Mouse (Mus musculus): ENCODE results near the gene Fam189a2.

Fam189a2 gene

GRCm38 (mm10) chr19:23968862-23969225, 62.0 kb downstream of the Fam189a2 start:
- DNase-seq: no peak

DNA sequence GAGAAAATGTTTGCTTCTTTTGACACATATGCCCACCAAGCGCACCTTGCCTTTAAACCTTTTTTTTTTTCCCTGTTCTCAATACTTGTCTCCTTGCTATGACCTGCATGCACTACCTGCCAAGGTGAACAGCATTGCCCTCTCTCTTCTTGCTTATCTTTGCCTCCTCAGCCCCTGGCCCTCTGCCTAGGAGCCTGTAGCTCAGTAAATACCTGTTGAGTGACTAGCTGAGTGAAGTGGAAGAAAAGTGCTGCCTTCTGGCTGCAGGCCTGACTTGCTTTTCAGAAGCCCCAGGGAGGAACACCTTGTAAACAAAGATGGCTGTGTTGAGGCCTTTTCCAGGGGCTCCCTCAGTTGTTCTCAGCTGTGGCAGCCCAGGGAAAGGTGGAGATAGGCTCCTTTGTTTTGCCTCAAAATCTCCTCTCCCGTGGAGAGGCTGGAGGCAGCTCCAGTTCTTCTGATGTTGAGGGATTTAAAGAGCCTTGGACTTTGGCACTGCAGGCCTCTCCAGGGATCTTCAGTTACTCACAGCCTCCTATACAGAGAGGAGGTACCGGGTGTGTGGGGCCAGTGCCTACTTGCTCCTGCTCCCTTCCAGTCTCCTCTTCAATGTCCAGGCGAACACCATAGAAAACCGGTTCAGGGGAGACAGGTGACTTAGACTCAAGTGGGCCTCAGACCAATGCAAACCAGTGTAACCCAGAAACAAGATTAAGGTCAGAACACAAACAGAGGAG, 62.5 kb downstream of the Fam189a2 start:
- DNase-seq: no peak

DNA sequence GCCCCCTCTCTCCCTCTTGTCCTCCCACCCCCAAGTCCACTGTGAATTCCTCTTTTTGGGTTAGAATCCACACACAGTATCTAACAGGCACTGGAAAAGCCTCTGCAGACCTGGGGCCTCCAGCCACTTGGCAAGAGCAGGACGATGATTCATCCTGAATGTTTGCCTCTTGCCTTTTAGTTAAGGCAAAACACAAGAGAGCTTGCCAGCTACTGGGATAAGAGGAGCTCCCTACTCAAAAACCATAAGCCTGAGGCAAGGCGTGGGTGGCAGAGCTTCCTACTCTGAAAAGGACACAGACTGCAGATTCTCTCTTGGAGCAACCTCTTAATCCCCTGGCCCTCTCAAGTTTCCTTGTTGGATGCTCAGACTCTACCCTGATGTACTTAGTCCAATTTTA, 63.7 kb downstream of the Fam189a2 start:
- DNase-seq: peak; percentile 73

DNA sequence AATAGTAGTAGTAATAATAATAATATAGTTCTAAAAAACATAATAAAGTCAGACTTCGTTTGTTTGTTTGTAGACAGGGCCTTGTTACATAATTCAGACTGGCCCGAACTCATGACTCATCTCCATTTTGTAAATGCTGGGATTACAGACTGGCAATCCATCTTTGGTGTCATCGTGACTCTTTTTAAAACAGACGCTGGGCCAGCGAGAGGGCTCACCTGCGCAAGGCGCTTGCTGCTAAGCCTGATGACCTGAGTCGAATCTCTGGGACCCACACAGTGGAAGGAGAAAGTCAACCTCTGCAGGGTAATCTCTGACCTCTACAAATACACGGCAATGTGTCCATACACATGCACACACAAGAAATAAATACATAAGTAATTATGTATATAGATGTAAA, 64.4 kb downstream of the Fam189a2 start:
- DNase-seq: no peak

GRCm38 (mm10) chr19:23964401-23964910, 66.4 kb downstream of the Fam189a2 start:
- no peak for DNase-seq

DNA sequence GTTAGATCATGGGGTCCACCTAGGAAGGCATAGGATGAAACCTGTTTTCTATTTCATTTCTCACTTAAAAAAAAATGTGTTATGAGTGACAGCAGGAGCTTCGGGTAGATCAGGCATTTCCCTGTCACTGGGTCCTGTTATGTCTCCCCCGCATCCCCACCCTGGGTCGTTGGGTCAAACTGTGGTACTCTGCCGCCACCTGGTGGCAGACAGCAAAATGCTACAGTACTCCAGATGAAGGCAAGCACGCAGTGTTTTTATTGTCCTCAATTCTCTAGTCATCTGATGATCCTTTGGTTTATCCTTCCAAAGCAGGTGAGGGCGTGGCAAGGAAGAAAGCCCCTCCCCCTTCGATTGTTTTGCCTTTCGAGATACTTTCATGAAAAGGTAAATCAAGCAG, 69.3 kb downstream of the Fam189a2 start:
- DNase-seq: peak; percentile 83

- DNase-seq: no peak
Observed at GRCm38 (mm10) chr19:23960831-23961447, 69.9 kb downstream of the Fam189a2 start.

GRCm38 (mm10) chr19:23960275-23960674, 70.5 kb downstream of the Fam189a2 start:
- DNase-seq: peak; percentile 52

- no peak for DNase-seq
Observed at GRCm38 (mm10) chr19:23959870-23960269, 70.9 kb downstream of the Fam189a2 start.

- DNase-seq: no peak
Observed at GRCm38 (mm10) chr19:23958925-23959324, 71.9 kb downstream of the Fam189a2 start.

DNA sequence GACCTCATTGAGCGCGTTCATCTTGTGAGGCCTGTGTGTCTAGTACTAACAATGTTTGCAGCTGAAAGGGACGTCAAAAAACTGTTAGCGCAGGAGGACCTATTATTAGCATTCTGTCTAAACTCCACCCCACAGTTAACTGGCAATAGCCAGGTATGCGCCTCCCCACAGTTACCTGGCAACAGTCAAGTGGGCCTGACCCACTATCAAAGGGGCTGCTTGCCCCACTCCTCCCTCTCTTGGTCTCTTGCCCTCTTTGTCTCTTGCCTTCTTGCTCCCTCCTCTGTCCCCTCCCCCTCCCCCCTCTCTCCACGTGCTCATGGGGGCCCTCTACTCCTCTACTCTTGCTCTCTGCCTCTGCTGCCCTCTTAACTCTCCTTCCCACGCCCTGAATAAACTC, 73.3 kb downstream of the Fam189a2 start:
- DNase-seq: no peak

GRCm38 (mm10) chr19:23956299-23956975, 74.4 kb downstream of the Fam189a2 start:
- no peak for DNase-seq

GRCm38 (mm10) chr19:23955461-23955860, 75.4 kb downstream of the Fam189a2 start:
- no peak for DNase-seq

GRCm38 (mm10) chr19:23948301-23949000, 82.4 kb downstream of the Fam189a2 start:
- no peak for DNase-seq

DNA sequence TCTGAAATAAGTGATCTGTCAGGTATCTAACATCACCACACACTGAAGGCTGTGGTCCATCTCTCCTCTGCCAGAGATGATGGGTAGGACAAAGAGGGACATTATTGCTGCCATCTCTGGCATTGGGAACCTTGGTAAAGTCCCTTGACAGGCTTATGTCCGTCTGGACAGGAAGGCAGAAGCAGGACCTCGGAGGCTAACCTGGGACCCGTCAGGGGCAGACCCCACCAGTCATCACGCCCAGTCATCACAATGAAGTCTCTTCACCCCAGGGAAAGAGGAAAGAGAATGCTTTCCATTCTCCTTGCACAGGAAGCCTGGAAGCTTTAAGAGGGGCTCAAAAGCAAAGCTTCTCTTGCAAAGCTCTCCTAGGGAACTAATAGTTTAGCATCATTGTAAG, 82.9 kb downstream of the Fam189a2 start:
- no peak for DNase-seq

DNA sequence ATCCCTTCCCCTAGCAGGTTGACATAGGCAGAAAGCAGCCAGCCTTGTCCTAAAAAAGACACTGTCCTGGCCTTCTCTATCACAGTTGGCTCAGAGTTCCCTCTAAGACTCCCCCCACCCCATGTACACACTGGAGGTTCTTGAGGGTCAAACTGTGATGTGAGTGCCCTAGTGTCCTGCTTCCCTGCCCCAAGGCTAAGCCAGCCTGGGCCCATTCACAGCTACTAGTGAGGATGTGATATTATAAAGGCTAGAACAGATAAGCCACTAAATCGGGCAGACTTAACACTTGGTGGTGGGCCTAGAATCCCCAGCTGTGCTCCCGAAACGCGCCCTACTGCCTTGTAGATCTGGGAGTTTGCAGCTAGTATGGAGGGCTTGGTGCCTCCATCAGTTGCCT, 84.1 kb downstream of the Fam189a2 start:
- no peak for DNase-seq

DNA sequence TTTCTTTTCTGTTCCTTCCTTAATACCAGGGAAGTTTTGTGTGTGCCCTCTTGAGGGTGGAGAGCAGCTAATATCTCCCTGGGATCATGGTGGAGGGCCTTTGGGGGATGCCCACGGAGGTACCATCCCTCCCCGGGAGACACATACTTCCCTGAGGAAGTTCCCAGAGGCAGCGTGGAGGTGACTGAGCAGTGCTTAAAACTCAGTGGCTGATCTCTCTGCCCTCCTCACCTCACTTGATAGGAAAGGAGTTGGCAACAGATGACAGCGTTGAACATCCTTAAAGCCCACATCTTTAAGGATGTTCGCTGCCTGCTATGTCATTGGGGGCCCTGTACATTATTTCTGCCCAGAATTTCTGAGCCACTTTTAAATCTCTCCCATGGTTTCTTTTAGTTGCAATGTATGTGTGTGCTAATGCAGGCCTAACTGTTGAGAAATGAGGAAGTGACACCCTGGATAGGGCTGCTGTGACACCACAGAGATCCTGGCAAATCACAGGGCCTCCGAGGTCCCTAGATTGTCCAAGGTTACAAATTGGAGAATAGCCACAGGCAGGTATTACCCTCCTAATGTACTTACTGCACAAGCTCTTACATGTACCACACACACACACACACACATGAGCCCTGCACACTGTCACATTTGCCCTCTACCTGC, 84.7 kb downstream of the Fam189a2 start:
- no peak for DNase-seq

DNA sequence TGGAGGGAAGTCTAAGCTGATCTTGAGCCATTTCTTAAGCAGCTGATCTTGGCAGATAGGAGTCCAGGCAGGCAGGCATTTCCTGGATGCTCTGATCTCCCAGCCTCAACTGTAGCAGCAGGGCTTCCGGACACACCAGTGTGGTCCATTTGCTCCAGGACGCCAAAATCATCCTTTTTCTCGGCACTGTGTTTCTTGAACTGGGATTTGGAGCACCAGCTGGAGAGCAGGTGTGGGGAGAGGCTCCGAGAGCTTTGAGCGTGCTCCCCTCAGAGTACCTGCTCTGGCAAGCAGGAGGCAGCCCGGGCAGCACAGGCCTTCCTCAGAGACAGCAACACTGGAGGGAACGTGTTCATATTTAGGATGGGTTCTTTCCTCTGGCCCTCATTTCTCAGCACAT, 87.9 kb downstream of the Fam189a2 start:
- peak; percentile 76 for DNase-seq

DNA sequence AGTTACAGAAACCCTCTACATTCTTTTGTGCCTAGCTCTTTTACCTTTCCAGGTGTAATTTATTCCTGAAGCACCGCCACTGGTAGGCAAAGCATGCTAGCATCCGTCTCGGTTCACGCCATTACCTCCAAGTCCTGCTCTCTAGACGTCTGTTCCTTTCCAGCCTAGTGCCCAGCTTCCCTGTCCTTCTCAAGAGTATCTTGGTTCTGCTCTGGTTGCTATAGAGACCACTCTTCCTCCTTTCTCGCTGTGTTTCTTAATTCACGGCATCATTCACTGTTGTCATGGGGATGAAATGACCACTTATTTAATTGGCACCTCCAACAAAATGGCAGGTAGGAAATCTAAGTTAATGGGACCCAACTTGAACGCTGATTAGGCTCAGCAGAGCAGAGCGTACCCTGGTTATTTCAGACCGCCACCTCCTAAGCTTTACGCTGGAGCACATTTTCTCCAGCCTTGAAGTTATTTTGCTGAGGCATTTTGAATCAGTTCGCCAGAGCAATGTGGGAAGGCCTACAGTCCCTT, 89.3 kb downstream of the Fam189a2 start:
- DNase-seq: no peak

DNA sequence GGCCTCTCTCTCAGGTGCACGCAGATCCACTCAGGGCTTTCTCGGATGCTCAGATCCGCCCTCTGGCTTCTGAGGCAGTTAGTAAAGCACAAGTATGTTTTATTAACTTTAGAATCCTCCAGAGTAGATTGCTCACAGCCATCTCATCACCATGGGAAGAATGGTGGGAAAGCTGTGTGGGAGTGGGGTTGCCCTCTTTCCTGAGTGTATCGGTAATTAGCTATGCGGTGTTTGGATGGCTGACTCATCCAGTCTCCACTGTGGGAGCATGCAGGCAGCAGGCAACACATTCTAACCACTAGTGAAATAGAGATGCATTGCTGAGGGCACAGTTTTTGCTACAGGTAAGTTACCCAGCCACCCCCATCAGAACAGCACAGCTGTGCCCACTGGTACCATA, 100.0 kb downstream of the Fam189a2 start:
- DNase-seq: no peak

- peak; percentile 72 for DNase-seq
Observed at GRCm38 (mm10) chr19:23925541-23925940, 105.3 kb downstream of the Fam189a2 start.

DNA sequence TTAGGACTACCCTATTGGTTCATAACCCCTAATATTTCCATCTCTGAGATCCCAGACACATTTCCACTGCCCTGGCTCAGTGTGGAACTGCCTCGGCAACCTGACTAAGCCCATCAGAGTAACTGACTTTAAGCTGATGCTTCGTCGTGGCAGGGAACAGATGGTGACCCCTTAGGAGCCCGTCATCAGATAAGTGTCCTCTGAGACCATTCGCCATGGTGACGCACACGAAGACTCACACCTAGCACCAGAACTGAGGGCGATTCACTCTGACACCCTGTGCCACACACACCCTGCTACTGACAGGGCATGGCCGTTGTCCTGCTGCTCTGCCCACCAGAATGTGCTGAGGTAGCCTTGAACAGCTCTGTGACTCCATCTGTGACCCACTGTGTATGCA, 106.0 kb downstream of the Fam189a2 start:
- DNase-seq: peak; percentile 37

GRCm38 (mm10) chr19:23924057-23924456, 106.8 kb downstream of the Fam189a2 start:
- DNase-seq: no peak
